ENCODE assay signal across 24 mouse cellular contexts in the genomic region with DNA sequence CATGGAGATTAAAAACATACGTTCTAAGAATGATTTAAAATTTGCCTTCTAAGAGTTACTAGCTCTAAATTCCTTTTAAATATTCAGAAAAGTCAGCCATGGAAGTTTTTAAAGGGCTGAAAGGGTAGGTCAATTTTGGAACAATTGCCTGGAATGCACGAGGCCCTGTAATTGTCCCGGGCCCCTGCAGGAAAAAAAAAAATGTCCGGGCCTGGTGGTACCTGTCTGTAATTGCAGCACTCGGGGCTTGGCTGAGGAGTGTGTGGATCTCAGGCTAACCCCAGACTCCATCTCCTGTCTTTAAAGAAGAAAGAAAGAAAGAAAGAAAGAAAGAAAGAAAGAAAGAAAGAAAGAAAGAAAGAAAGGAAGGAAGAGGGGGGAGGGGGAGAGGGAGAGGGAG.
A peak's percentile ranks its signal among the peaks of the same experiment; 100 is the strongest.
DNase-seq lines count a peak whose midpoint lies in the region; ATAC-seq lines count a peak whose summit lies in the region.
"Had no signal": no experiment of that assay in that cellular context is flagged by ENCODE, and none has a peak within 500 bp of the region (broad histone marks: within the 10 kb centered on the region; RNA-seq: fewer than 3 reads in every experiment).

No protein-coding gene starts in this region.

- H3K27ac ChIP-seq in heart, embryonic 12.5 days (ENCODE audit: poor library complexity, severe bottlenecking) = no peak overlapping the region
- H3K27ac ChIP-seq: embryonic facial prominence, embryonic 13.5 days; forebrain, embryonic 12.5 days; heart, adult 2 months; heart, embryonic 13.5 days; hindbrain, embryonic 13.5 days; hindbrain, postnatal 0 days; intestine, embryonic 15.5 days had no signal

- H3K4me3 ChIP-seq in heart, embryonic 12.5 days = no peak overlapping the region
- H3K4me3 ChIP-seq: embryonic facial prominence, embryonic 13.5 days; forebrain, embryonic 12.5 days; heart, adult 2 months; heart, embryonic 13.5 days; hindbrain, embryonic 13.5 days; intestine, embryonic 15.5 days had no signal

- DNase-seq in embryo, embryonic 10.5 days (ENCODE audit: low spot score) = peak; percentile 17
- DNase-seq in embryo, embryonic 9.5 days (ENCODE audit: extremely low spot score) = no peak
- peak; percentile 56 for DNase-seq in ZHBTc4 (ENCODE audit: low read depth, low spot score)
- DNase-seq in hindlimb bud, embryonic 11.5 days (ENCODE audit: extremely low spot score, low read depth, low spot score) = peak; percentile 10
- DNase-seq in heart, postnatal 14 days = no peak
- no peak for DNase-seq in lung, postnatal 14 days
- DNase-seq: adrenal gland, adult 2 months; adrenal gland, postnatal 25 days; B cell, adult 2 months; cerebellum, adult 18-20 months; cerebellum, adult 9-11 months; cerebellum, postnatal 36 days; gastrocnemius, postnatal 14 days; heart, adult 2 months; kidney, adult 2 months had no signal

- 61% methylated on average over 5 of the region's 5 CpGs for WGBS in heart, embryonic 12.5 days

- no peaks in the 10 kb centered on the region for H3K4me1 ChIP-seq in heart, embryonic 12.5 days (replicated peaks)
- H3K4me1 ChIP-seq: forebrain, embryonic 12.5 days; heart, embryonic 13.5 days; hindbrain, embryonic 13.5 days had no signal

- no peaks in the 10 kb centered on the region for H3K36me3 ChIP-seq in heart, embryonic 12.5 days
- H3K36me3 ChIP-seq: embryonic facial prominence, embryonic 13.5 days; forebrain, embryonic 12.5 days; heart, embryonic 13.5 days; hindbrain, embryonic 13.5 days; intestine, embryonic 15.5 days had no signal

- no peaks in the 10 kb centered on the region; the same call in 1 of the 2 replicates for H3K27me3 ChIP-seq in heart, embryonic 12.5 days (replicated peaks)
- H3K27me3 ChIP-seq: embryonic facial prominence, embryonic 13.5 days; forebrain, embryonic 12.5 days; heart, embryonic 13.5 days; hindbrain, embryonic 13.5 days; intestine, embryonic 15.5 days had no signal

- intact Hi-C loops in heart, postnatal 14 days (cut with DNase I) = no loop called here

- ATAC-seq in heart, embryonic 12.5 days (ENCODE audit: insufficient number of reproducible peaks, low FRiP score) = no peak
- ATAC-seq: CD4-positive, CD25-positive, alpha-beta regulatory T cell, adult 4 months; forebrain, embryonic 16.5 days; hindbrain, postnatal 0 days; intestine, embryonic 15.5 days had no signal

- no peaks in the 10 kb centered on the region for H3K9me3 ChIP-seq in heart, embryonic 12.5 days (replicated peaks)
- H3K9me3 ChIP-seq: embryonic facial prominence, embryonic 13.5 days; forebrain, embryonic 12.5 days; heart, embryonic 13.5 days; hindbrain, embryonic 13.5 days; intestine, embryonic 15.5 days had no signal

- no peak overlapping the region for H3K4me2 ChIP-seq in heart, embryonic 12.5 days
- H3K4me2 ChIP-seq: embryonic facial prominence, embryonic 13.5 days; forebrain, embryonic 12.5 days; heart, embryonic 13.5 days; hindbrain, embryonic 13.5 days; intestine, embryonic 15.5 days had no signal

- H3K9ac ChIP-seq in heart, embryonic 12.5 days = no peak overlapping the region
- H3K9ac ChIP-seq: embryonic facial prominence, embryonic 13.5 days; forebrain, embryonic 12.5 days; heart, embryonic 13.5 days; hindbrain, embryonic 13.5 days; intestine, embryonic 15.5 days had no signal

Comparison
In these comparisons a context has a peak if more than half of its experiments do, and no peak if none do; other contexts are left out.
1. DNase-seq: peak in embryo, embryonic 10.5 days (single experiment), ZHBTc4 (single experiment) and hindlimb bud, embryonic 11.5 days (single experiment); none in embryo, embryonic 9.5 days (single experiment), heart, postnatal 14 days (0 of 2) and lung, postnatal 14 days (single experiment).